Mouse (Mus musculus): ENCODE data around the gene Cd160.

The Cd160 gene

GRCm38 (mm10) chr3:96828308-96828864 is 765 bp downstream of the Cd160 start:
- DNase-seq, result no peak

- no peak for DNase-seq
Observed at GRCm38 (mm10) chr3:96825261-96825660, 3.9 kb downstream of the Cd160 start.

GRCm38 (mm10) chr3:96824614-96825013 is 4.5 kb downstream of the Cd160 start:
- DNase-seq, result no peak

GRCm38 (mm10) chr3:96823701-96824100 is 5.5 kb downstream of the Cd160 start:
- no peak for DNase-seq

GRCm38 (mm10) chr3:96821581-96821980 is 7.6 kb downstream of the Cd160 start:
- no peak for DNase-seq

GRCm38 (mm10) chr3:96820116-96820915 is 8.8 kb downstream of the Cd160 start:
- DNase-seq, result no peak

GRCm38 (mm10) chr3:96814342-96814741 is 14.8 kb downstream of the Cd160 start:
- no peak for DNase-seq

GRCm38 (mm10) chr3:96813591-96814244 is 15.4 kb downstream of the Cd160 start:
- no peak for DNase-seq

GRCm38 (mm10) chr3:96813106-96813505 is 16.0 kb downstream of the Cd160 start:
- DNase-seq, result peak in 1 of 2 experiments; percentile 16

GRCm38 (mm10) chr3:96812395-96813091 is 16.6 kb downstream of the Cd160 start:
- peak; percentile 34 to 77 for DNase-seq

GRCm38 (mm10) chr3:96811232-96811631 is 17.9 kb downstream of the Cd160 start:
- no peak for DNase-seq

- DNase-seq, result no peak
Observed at GRCm38 (mm10) chr3:96808651-96809050, 20.5 kb downstream of the Cd160 start.

- DNase-seq, result no peak
Observed at GRCm38 (mm10) chr3:96808136-96808535, 21.0 kb downstream of the Cd160 start.

GRCm38 (mm10) chr3:96802214-96802613 is 26.9 kb downstream of the Cd160 start:
- DNase-seq, result no peak

- no peak for DNase-seq
Observed at GRCm38 (mm10) chr3:96800254-96800653, 28.9 kb downstream of the Cd160 start.

- DNase-seq, result no peak
Observed at GRCm38 (mm10) chr3:96788506-96788905, 40.6 kb downstream of the Cd160 start.

- no peak for DNase-seq
Observed at GRCm38 (mm10) chr3:96787784-96788183, 41.4 kb downstream of the Cd160 start.

GRCm38 (mm10) chr3:96782236-96782635 is 46.9 kb downstream of the Cd160 start:
- DNase-seq, result no peak

GRCm38 (mm10) chr3:96777120-96777519 is 52.0 kb downstream of the Cd160 start:
- no peak for DNase-seq

- no peak for DNase-seq
Observed at GRCm38 (mm10) chr3:96772949-96773348, 56.2 kb downstream of the Cd160 start.

- no peak for DNase-seq
Observed at GRCm38 (mm10) chr3:96769971-96770370, 59.2 kb downstream of the Cd160 start.

GRCm38 (mm10) chr3:96764528-96764927 is 64.6 kb downstream of the Cd160 start:
- DNase-seq, result no peak

GRCm38 (mm10) chr3:96759695-96760094 is 69.5 kb downstream of the Cd160 start:
- no peak for DNase-seq
